Comparison of ENCODE assay signal across 8 mouse cellular contexts in the genomic region with DNA sequence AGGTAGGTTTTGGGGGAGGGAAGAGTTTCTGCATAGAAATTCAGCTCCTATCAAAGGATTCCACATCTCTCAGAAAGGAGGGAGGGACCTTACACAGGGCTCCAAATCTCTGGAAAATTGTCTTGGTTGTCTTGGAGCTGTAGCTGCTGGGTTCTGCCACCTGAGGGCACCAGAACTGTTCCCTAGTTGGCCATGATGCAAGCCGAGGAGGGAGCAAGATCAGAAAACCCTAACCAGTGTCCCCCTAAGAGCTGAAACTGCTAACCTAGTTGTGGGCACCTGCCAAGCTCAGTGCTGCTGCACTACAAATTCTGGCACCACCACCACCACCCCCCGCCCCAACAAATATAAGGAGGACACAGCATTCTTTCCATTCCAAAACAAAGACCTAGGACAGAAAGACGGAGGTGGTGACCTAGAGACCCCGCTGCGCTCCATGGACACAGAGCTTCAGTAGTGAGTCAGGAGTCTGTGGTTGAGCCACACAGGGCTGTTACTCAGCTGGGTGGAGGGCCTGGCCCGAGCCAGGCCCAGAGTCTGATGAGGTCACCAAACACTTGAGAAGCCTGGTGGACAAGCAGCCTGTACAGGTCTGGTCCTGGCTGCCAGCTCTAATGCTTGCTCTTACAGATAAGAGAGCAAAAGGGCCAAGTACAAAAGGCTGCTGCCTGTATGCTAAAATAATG. TPM values are rescaled to one million over a fixed set of nuclear protein-coding genes. Genes with fewer than 3 reads are reported as not detected.
A peak's percentile ranks its signal among the peaks of the same experiment; 100 is the strongest.
DNase-seq lines count a peak whose midpoint lies in the region; ATAC-seq and TF ChIP-seq lines count a peak whose summit lies in the region.

No protein-coding gene starts in this region.

- H3K9ac ChIP-seq in hindbrain, embryonic 15.5 days = no peak overlapping the region

- peak overlapping the region; percentile 77 for H3K27ac ChIP-seq in gastrocnemius, adult 2 months
- H3K27ac ChIP-seq in hindbrain, embryonic 15.5 days (replicated peaks) = no peak overlapping the region

- no peaks in the 10 kb centered on the region for H3K9me3 ChIP-seq in hindbrain, embryonic 15.5 days

- H3K4me1 ChIP-seq in hindbrain, embryonic 15.5 days (replicated peaks) = peaks cover 5% of the 10 kb centered on the region; the same call in 1 of the 2 replicates

- intact Hi-C loops in gastrocnemius, adult 2 months (cut with DNase I) = loop anchor here (5.0 kb wide), 2 partner anchors 214 to 359 kb away; no protein-coding TSS in a partner anchor

- no peaks in the 10 kb centered on the region for H3K27me3 ChIP-seq in hindbrain, embryonic 15.5 days
- no peaks in the 10 kb centered on the region for H3K27me3 ChIP-seq in splenic B cell, adult 2 months (ENCODE audit: control insufficient read depth, insufficient read depth, low read length, poor library complexity, severe bottlenecking)

- DNase-seq in thymus, postnatal 0 days (ENCODE audit: low spot score) = peak; percentile 19
- DNase-seq in thymus, adult 18-20 months = no peak
- peak; percentile 77 to 83 for DNase-seq in cerebellum, postnatal 36 days
- DNase-seq in gastrocnemius, adult 2 months = peak; percentile 78
- DNase-seq in layer of hippocampus, postnatal 36 days = peak; percentile 65 to 70
- DNase-seq in splenic B cell, adult 2 months (ENCODE audit: low read depth, low spot score) = peak; percentile 60

- TF ChIP-seq CTCF in gastrocnemius, adult 2 months (IDR thresholded peaks at IDR 0.05) = peak; percentile 87

- H3K36me3 ChIP-seq in hindbrain, embryonic 15.5 days = peaks cover 43% of the 10 kb centered on the region
- H3K36me3 ChIP-seq in splenic B cell, adult 2 months (ENCODE audit: control insufficient read depth, insufficient read depth, low read length, poor library complexity, severe bottlenecking) = peaks cover 6% of the 10 kb centered on the region

- peak overlapping the region; percentile 18; the same call in 1 of the 2 replicates for H3K4me3 ChIP-seq in gastrocnemius, adult 2 months
- no peak overlapping the region for H3K4me3 ChIP-seq in hindbrain, embryonic 15.5 days

- no peak overlapping the region for H3K4me2 ChIP-seq in hindbrain, embryonic 15.5 days

- WGBS in hindbrain, embryonic 15.5 days = 61% methylated on average over 6 of the region's 6 CpGs

- ATAC-seq in hindbrain, embryonic 15.5 days (ENCODE audit: low FRiP score, low read depth) = peak; percentile 55
- peak; percentile 71 for ATAC-seq in megakaryocyte progenitor cell, adult 5-6 weeks (replicated peaks; ENCODE audit: poor library complexity)

RNA-seq across cellular contexts. Expression of gene Xpnpep1, which starts 31.9 kb away (rescaled TPM):
- polyA plus RNA-seq in thymus, postnatal 0 days (2015; fragmentation: Nextera tagmentation; extraction: Ambion mirVana) = 79.6 and 81.6 TPM in 2 replicates
- 10 to 100 TPM; 41.9 to 48.9 TPM for total RNA-seq in gastrocnemius, adult 2 months (2021)
- polyA plus RNA-seq in hindbrain, embryonic 15.5 days (2015; fragmentation: Nextera tagmentation; extraction: Ambion mirVana) = 114 and 121 TPM in 2 replicates
- 10 to 100 TPM; 87.6 to 88.9 TPM for total RNA-seq in layer of hippocampus, postnatal 36 days (2021)
- total RNA-seq in megakaryocyte progenitor cell, adult 5-6 weeks (2015) = 55.6 and 57.3 TPM in 2 replicates
- 46.9 and 62.8 TPM in 2 replicates for total RNA-seq in megakaryocyte progenitor cell, adult 5-6 weeks (2017)

Comparison
In these comparisons a context has a peak if more than half of its experiments do, and no peak if none do; other contexts are left out.
1. DNase-seq: peak in thymus, postnatal 0 days (single experiment), cerebellum, postnatal 36 days (2 of 2), gastrocnemius, adult 2 months (single experiment), layer of hippocampus, postnatal 36 days (2 of 2) and splenic B cell, adult 2 months (single experiment); none in thymus, adult 18-20 months (0 of 2).